Mouse (Mus musculus) CH12.LX (cell line): ENCODE results near the gene Kdm2b. TPM values are rescaled to one million over a fixed set of nuclear protein-coding genes. Genes with fewer than 3 reads are reported as not detected.

ENCODE experiments used
- DNase-seq: peaks from one replicate; pipeline ENCODE4 v3.0.0-alpha.2; 2013; ENCODE audit errors: extremely low read depth
- H3K27ac ChIP-seq: 2 replicates; pipeline ENCODE4 v1.5.1; 2012; ENCODE audit warnings: low read depth, mild to moderate bottlenecking, control low read depth, moderate library complexity; ENCODE audit not compliant: insufficient read depth
- H3K27me3 ChIP-seq: replicated peaks from 2 replicates; pipeline ENCODE3; 2012; ENCODE audit warnings: inconsistent platforms
- H3K36me3 ChIP-seq, 2 experiments: replicated peaks in 1 of 2; 2 replicates each; pipeline versions ENCODE3 to v1.6.1; 2012; ENCODE audit warnings: inconsistent platforms in 1 of 2, low read length in 1 of 2, mild to moderate bottlenecking in 1 of 2, mixed read lengths in 1 of 2, moderate library complexity in 1 of 2; ENCODE audit not compliant: control insufficient read depth in 1 of 2, insufficient read depth in 1 of 2
- H3K4me1 ChIP-seq, 2 experiments: 2 replicates each; pipeline ENCODE4 v1.6.1; 2012; ENCODE audit warnings: inconsistent platforms in 1 of 2, moderate library complexity in 1 of 2; ENCODE audit not compliant: insufficient read depth in 2 of 2, control insufficient read depth in 1 of 2
- H3K4me2 ChIP-seq: 2 replicates; pipeline ENCODE4 v1.6.1; 2012; ENCODE audit warnings: low read depth, mild to moderate bottlenecking, control low read depth; ENCODE audit not compliant: poor library complexity, insufficient read depth, severe bottlenecking
- H3K4me3 ChIP-seq, 3 experiments: fragments of 150-350 bp in 1 of 3; sonication (generic) in 1 of 3; replicated peaks in 1 of 3; 2 replicates each; pipeline versions ENCODE3 to v1.5.1; 2011 to 2012; ENCODE audit warnings: low read depth in 2 of 3, low read length in 2 of 3, mild to moderate bottlenecking in 2 of 3, moderate library complexity in 2 of 3, control low read depth in 1 of 3, improper control_type of control experiment in 1 of 3, inconsistent platforms in 1 of 3, mixed read lengths in 1 of 3; ENCODE audit not compliant: poor library complexity in 1 of 3
- H3K79me2 ChIP-seq: replicated peaks from 2 replicates; pipeline ENCODE4 v1.6.1; 2012; ENCODE audit warnings: mild to moderate bottlenecking, moderate library complexity; ENCODE audit not compliant: control insufficient read depth, poor library complexity, insufficient read depth, severe bottlenecking; ENCODE audit errors: extremely low read depth
- H3K9ac ChIP-seq: 2 replicates; pipeline ENCODE4 v1.6.1; 2012; ENCODE audit warnings: low read depth, mild to moderate bottlenecking, control low read depth, moderate library complexity; ENCODE audit not compliant: insufficient read depth
- H3K9me3 ChIP-seq: replicated peaks from 2 replicates; pipeline ENCODE3; 2012; ENCODE audit warnings: low read length, inconsistent platforms, mixed read lengths
- CHD1 ChIP-seq: IDR thresholded peaks from 2 replicates; pipeline ENCODE4 v1.6.1; 2012; ENCODE audit warnings: low read depth, low read length, improper control_type of control experiment, inconsistent platforms
- CHD2 ChIP-seq: IDR thresholded peaks from 2 replicates; pipeline ENCODE4 v1.6.1; 2011; ENCODE audit warnings: low read length, improper control_type of control experiment
- CTCF ChIP-seq, 2 experiments: IDR thresholded peaks in 1 of 2; conservative IDR thresholded peaks in 1 of 2; 2 replicates each; pipeline ENCODE4 v1.5.1; 2011 to 2012; ENCODE audit warnings: low read depth in 2 of 2, low read length in 2 of 2, improper control_type of control experiment in 1 of 2, inconsistent platforms in 1 of 2, mild to moderate bottlenecking in 1 of 2, moderate library complexity in 1 of 2
- E2F4 ChIP-seq: IDR thresholded peaks from 2 replicates; pipeline ENCODE4 v1.6.1; 2011; ENCODE audit warnings: low read depth, low read length, improper control_type of control experiment; ENCODE audit not compliant: insufficient replicate concordance
- EP300 ChIP-seq: IDR thresholded peaks from 2 replicates; pipeline ENCODE4 v1.6.1; 2011; ENCODE audit warnings: low read length, improper control_type of control experiment
- HCFC1 ChIP-seq: IDR thresholded peaks from 2 replicates; pipeline ENCODE4 v1.6.1; 2012; ENCODE audit warnings: low read depth, mild to moderate bottlenecking, inconsistent platforms, low read length, improper control_type of control experiment
- KAT2A ChIP-seq: IDR thresholded peaks from 2 replicates; pipeline ENCODE4 v1.6.1; 2012; ENCODE audit warnings: low read length, improper control_type of control experiment, inconsistent platforms; ENCODE audit not compliant: insufficient replicate concordance
- MAFK ChIP-seq: IDR thresholded peaks from 2 replicates; pipeline ENCODE4 v1.6.1; 2011; ENCODE audit warnings: low read length, improper control_type of control experiment; ENCODE audit not compliant: insufficient replicate concordance
- MAX ChIP-seq: IDR thresholded peaks from 2 replicates; pipeline ENCODE4 v1.6.1; 2011; ENCODE audit warnings: low read length, improper control_type of control experiment
- MEF2A ChIP-seq: IDR thresholded peaks from 2 replicates; pipeline ENCODE4 v1.6.1; 2014; ENCODE audit warnings: low read depth, mild to moderate bottlenecking, inconsistent platforms, low read length, improper control_type of control experiment, borderline replicate concordance
- MXI1 ChIP-seq: IDR thresholded peaks from 2 replicates; pipeline ENCODE4 v1.6.1; 2011; ENCODE audit warnings: mild to moderate bottlenecking, low read depth, low read length, improper control_type of control experiment
- RCOR1 ChIP-seq: conservative IDR thresholded peaks from 2 replicates; pipeline ENCODE4 v1.6.1; 2012; ENCODE audit warnings: low read depth, mild to moderate bottlenecking, inconsistent platforms, low read length, improper control_type of control experiment
- SMC3 ChIP-seq: IDR thresholded peaks from 2 replicates; pipeline ENCODE4 v1.6.1; 2011; ENCODE audit warnings: low read depth, low read length, improper control_type of control experiment
- TBP ChIP-seq: conservative IDR thresholded peaks from 2 replicates; pipeline ENCODE4 v1.6.1; 2011; ENCODE audit warnings: low read depth, low read length, improper control_type of control experiment
- TCF12 ChIP-seq: IDR thresholded peaks from 2 replicates; pipeline ENCODE4 v1.6.1; 2014; ENCODE audit warnings: low read depth, mild to moderate bottlenecking, inconsistent platforms, low read length, improper control_type of control experiment
- USF1 ChIP-seq: IDR thresholded peaks from 2 replicates; pipeline ENCODE4 v1.6.1; 2014; ENCODE audit warnings: low read depth, mild to moderate bottlenecking, inconsistent platforms, low read length, improper control_type of control experiment
- ZNF384 ChIP-seq: IDR thresholded peaks from 2 replicates; pipeline ENCODE4 v1.6.1; 2012; ENCODE audit warnings: low read depth, low read length, improper control_type of control experiment, inconsistent platforms
- dilution Hi-C: fragments of 300-500 bp; cut with MboI; formaldehyde crosslinking; loops from 2 replicates; pipeline ENCODE4 v1.14.3; 2020; ENCODE audit warnings: low sequenced_read_pairs; ENCODE audit not compliant: extremely low pct_unique_long_range_greater_than_20kb, extremely low pct_ligation_motif_present
- in situ Hi-C: fragments of 300-500 bp; cut with MboI; formaldehyde crosslinking; loops from 3 replicates; pipeline ENCODE4 v1.14.3; 2019; ENCODE audit warnings: low sequenced_read_pairs, low pct_ligation_motif_present, low pct_unique_long_range_greater_than_20kb, mixed read lengths
- polyA plus RNA-seq: library from polyadenylated mRNA; unstranded; fragments of >175 nt; gene quantifications from 2 replicates; pipeline ENCODE4 v1.2.1, GENCODE M21; 2012; ENCODE audit warnings: low read depth; ENCODE audit not compliant: insufficient read length
- total RNA-seq, 2 experiments: library from RNA; depleted of rRNA; stranded (reverse); fragments of 300-350 nt in 1 of 2; fragments of >200 nt in 1 of 2; gene quantifications; 2 replicates each; pipeline ENCODE4 v1.2.3; 2012 to 2014

The Kdm2b gene
- total and polyA plus RNA-seq, 3 experiments: 69.3 to 138 (median 80.1) TPM

- no peaks in the 10 kb centered on the region for H3K27me3 ChIP-seq
- no peak overlapping the region for H3K9ac ChIP-seq
- peaks cover 10% of the 10 kb centered on the region for H3K9me3 ChIP-seq
- H3K4me1 ChIP-seq: peaks cover 24 to 53% of the 10 kb centered on the region in 2 experiments
- H3K4me2 ChIP-seq: no peak overlapping the region
- dilution Hi-C loops: no loop called here
- H3K4me3 ChIP-seq: no peak overlapping the region
- H3K79me2 ChIP-seq: no peaks in the 10 kb centered on the region
- no peak for TF ChIP-seq CHD2
- TF ChIP-seq SMC3: no peak
- no peak for TF ChIP-seq MAX
- TF ChIP-seq TCF12: no peak
- peaks cover 7 to 38% of the 10 kb centered on the region in 2 experiments for H3K36me3 ChIP-seq
- in situ Hi-C loops: no loop called here
- no peak overlapping the region for H3K27ac ChIP-seq
- no peak for DNase-seq
Observed at GRCm38 (mm10) chr5:122951913-122952641, 37.5 kb downstream of the Kdm2b start.

- dilution Hi-C loops: no loop called here
- Histone ChIP-seq H3K4me3 (no peak overlapping the region), H3K4me1 (peaks cover 22 to 55% of the 10 kb centered on the region in 2 experiments), H3K27me3 (no peaks in the 10 kb centered on the region), H3K9ac (no peak overlapping the region), H3K4me2 (no peak overlapping the region), H3K36me3 (peaks cover 12 to 44% of the 10 kb centered on the region in 2 experiments), H3K79me2 (no peaks in the 10 kb centered on the region), H3K9me3 (peaks cover 10% of the 10 kb centered on the region), H3K27ac (no peak overlapping the region)
- TF ChIP-seq KAT2A (no peak), ZNF384 (no peak), RCOR1 (no peak), CTCF (conservative IDR thresholded peaks at IDR 0.05 in 1 of 2, IDR thresholded peaks at IDR 0.05 in 1 of 2; ENCODE audit: low read depth in 2 of 2, low read length in 2 of 2) (no peak), MEF2A (no peak), TCF12 (no peak), MXI1 (no peak), CHD1 (no peak), USF1 (no peak), CHD2 (no peak), MAFK (no peak), TBP (no peak), EP300 (no peak), MAX (no peak), E2F4 (no peak), HCFC1 (no peak)
- no peak for DNase-seq
- in situ Hi-C loops: no loop called here
Observed at GRCm38 (mm10) chr5:122951056-122951912, 38.3 kb downstream of the Kdm2b start.
